Mouse (Mus musculus) stomach, postnatal 0 days (tissue): ENCODE measurements around the gene Hist3h2ba. TPM values are rescaled to one million over a fixed set of nuclear protein-coding genes. Genes with fewer than 3 reads are reported as not detected.

Source experiments
- ATAC-seq: fragments of 200-750 bp; cut with Nextera tagmentation; 2 replicates; pipeline ENCODE4 v1.8.0; 2017; ENCODE audit not compliant: low FRiP score, low TSS enrichment
- DNase-seq: peaks from one replicate; pipeline ENCODE4 v3.0.0-alpha.2; 2016; ENCODE audit warnings: low spot score
- H3K27ac ChIP-seq: fragments of 300-500 bp; sonication (generic); replicated peaks from 2 replicates; pipeline ENCODE4 v1.5.1; 2014; ENCODE audit warnings: mild to moderate bottlenecking, control low read depth
- H3K27me3 ChIP-seq: fragments of 300-500 bp; sonication (generic); 2 replicates; pipeline ENCODE4 v1.6.1; 2014; ENCODE audit warnings: low read length; ENCODE audit not compliant: control insufficient read depth, insufficient read depth
- H3K36me3 ChIP-seq: fragments of 300-500 bp; sonication (generic); 2 replicates; pipeline ENCODE4 v1.6.1; 2014; ENCODE audit warnings: low read length, mixed read lengths; ENCODE audit not compliant: control insufficient read depth, insufficient read depth
- H3K4me1 ChIP-seq: fragments of 300-500 bp; sonication (generic); replicated peaks from 2 replicates; pipeline ENCODE4 v1.6.1; 2014; ENCODE audit warnings: antibody characterized with exemption; ENCODE audit not compliant: control insufficient read depth, insufficient read depth
- H3K4me2 ChIP-seq: fragments of 300-500 bp; sonication (generic); replicated peaks from 2 replicates; pipeline ENCODE4 v1.6.1; 2014; ENCODE audit warnings: low read depth, mild to moderate bottlenecking, control low read depth, moderate library complexity
- H3K4me3 ChIP-seq: fragments of 300-500 bp; sonication (generic); 2 replicates; pipeline ENCODE4 v1.5.1; 2014; ENCODE audit warnings: low read depth, low read length, control low read depth
- H3K9ac ChIP-seq: fragments of 300-500 bp; sonication (generic); 2 replicates; pipeline ENCODE4 v1.6.1; 2014; ENCODE audit warnings: mild to moderate bottlenecking, low read length, control low read depth, mixed read lengths
- H3K9me3 ChIP-seq: fragments of 300-500 bp; sonication (generic); 2 replicates; pipeline ENCODE4 v1.6.1; 2016; ENCODE audit warnings: low read length; ENCODE audit not compliant: control insufficient read depth
- CTCF ChIP-seq: IDR thresholded peaks from 2 replicates; pipeline ENCODE4 v1.5.1; 2016; ENCODE audit warnings: antibody characterized with exemption, low read depth, mild to moderate bottlenecking, moderate library complexity
- EP300 ChIP-seq: optimal IDR thresholded peaks from 2 replicates; pipeline ENCODE3; 2016; ENCODE audit warnings: antibody characterized with exemption
- WGBS: fragments of 180-500 bp; shearing (Covaris S2); extraction: QIAGEN DNeasy Blood & Tissue Kit; methylation state at CpG from one replicate; pipeline ENCODE4 v1.1.7; 2014; 5-methylcytosine and 5-hydroxymethylcytosine counted together
- polyA plus RNA-seq: library from polyadenylated mRNA; unstranded; fragments of >200 nt; fragmentation: Nextera tagmentation; extraction: Ambion mirVana; gene quantifications from 2 replicates; pipeline ENCODE4 v1.2.1, GENCODE M21; 2015

The Hist3h2ba gene
- polyA plus RNA-seq, 1 experiment from 2014 or later, result 7.5 TPM

DNA sequence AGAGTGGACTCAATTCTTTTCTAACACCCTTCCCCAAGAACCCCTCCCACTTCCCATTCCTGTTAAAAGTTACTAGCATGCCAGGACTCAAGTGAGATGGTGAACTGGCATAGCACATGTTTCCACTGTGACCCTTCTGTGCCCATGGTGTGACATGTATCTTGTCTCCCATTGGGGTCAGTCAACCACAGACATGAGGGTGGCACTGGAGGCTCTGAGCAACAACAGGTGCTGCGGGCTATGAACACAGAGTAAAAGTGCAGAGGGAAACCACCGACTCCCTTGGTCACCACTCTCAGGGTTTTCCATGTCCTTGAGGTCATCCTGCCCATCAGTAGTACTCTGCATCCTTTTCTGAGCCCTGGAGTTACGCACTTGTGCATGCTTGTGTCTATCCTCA lies 23.1 kb downstream of the Hist3h2ba start:
- Histone ChIP-seq H3K9ac (no peak overlapping the region), H3K4me2 (no peak overlapping the region), H3K9me3 (no peaks in the 10 kb centered on the region), H3K36me3 (no peaks in the 10 kb centered on the region), H3K27ac (no peak overlapping the region), H3K27me3 (no peaks in the 10 kb centered on the region), H3K4me1 (no peaks in the 10 kb centered on the region), H3K4me3 (no peak overlapping the region)
- DNase-seq (no peak), ATAC-seq (no peak)
- no peak for TF ChIP-seq CTCF
- no peak for TF ChIP-seq EP300
- WGBS, result 95% methylated on average over 3 of the region's 3 CpGs

DNA sequence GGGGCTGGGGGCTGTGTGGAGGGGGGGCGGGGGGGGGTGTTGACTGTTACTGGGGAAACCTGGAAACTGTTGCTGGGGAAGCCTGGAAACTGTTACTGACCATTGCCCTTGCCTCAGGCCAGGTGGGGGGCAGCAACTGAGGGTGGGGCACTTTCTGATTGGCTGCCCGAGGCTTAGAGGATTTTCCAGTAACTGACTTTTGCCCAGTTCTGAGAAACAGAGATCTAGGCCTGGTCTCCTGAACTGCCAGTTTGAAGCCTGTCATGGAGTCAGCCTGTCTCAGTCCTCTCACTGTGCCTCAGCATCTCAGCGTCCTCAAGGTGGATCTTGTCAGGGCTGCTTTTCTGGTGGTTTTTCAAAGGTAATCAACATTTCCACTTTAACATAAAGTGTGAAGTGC lies 25.7 kb downstream of the Hist3h2ba start:
- TF ChIP-seq EP300, result no peak
- no peak for TF ChIP-seq CTCF
- WGBS, result 98% methylated on average over 3 of the region's 3 CpGs
- H3K4me1 ChIP-seq, result peaks cover 5% of the 10 kb centered on the region
- no peaks in the 10 kb centered on the region for H3K36me3 ChIP-seq
- H3K27me3 ChIP-seq, result no peaks in the 10 kb centered on the region
- ATAC-seq (no peak), DNase-seq (no peak)
- no peak overlapping the region for H3K4me3 ChIP-seq
- no peak overlapping the region for H3K4me2 ChIP-seq
- no peak overlapping the region for H3K27ac ChIP-seq
- H3K9me3 ChIP-seq, result no peaks in the 10 kb centered on the region
- H3K9ac ChIP-seq, result no peak overlapping the region

DNA sequence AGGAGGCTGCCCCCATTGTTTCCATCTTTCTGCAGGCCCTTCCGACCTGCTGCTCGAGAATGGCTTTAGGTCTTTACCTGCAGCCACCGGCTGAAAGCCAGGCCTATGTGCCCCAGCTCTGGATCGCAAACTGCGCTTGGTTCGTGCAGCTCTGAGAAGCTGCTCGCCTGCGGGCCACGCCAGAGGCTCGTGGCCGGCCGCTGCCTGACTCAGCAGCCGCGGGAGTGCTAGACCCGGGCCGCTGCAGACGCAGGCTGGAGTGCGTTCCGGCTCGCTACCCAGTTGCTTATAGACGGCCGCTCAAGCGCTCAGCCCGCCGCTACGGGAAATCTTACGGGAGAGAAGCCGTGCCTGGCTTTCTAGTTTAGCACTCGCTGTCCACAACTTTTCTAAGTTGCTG lies 28.4 kb downstream of the Hist3h2ba start:
- peak overlapping the region; percentile 98 for H3K4me3 ChIP-seq
- peaks cover 5% of the 10 kb centered on the region for H3K4me1 ChIP-seq
- H3K27ac ChIP-seq, result peak overlapping the region; percentile 85
- WGBS, result under 1% methylated on average over 29 of the region's 29 CpGs
- no peaks in the 10 kb centered on the region for H3K9me3 ChIP-seq
- H3K36me3 ChIP-seq, result no peaks in the 10 kb centered on the region
- no peaks in the 10 kb centered on the region for H3K27me3 ChIP-seq
- peak; percentile 61 for DNase-seq
- H3K4me2 ChIP-seq, result peak overlapping the region; percentile 96
- peak; percentile 37; the same call in 1 of the 2 replicates for ATAC-seq
- no peak for TF ChIP-seq CTCF
- no peak for TF ChIP-seq EP300
- H3K9ac ChIP-seq, result peak overlapping the region; percentile 92

DNA sequence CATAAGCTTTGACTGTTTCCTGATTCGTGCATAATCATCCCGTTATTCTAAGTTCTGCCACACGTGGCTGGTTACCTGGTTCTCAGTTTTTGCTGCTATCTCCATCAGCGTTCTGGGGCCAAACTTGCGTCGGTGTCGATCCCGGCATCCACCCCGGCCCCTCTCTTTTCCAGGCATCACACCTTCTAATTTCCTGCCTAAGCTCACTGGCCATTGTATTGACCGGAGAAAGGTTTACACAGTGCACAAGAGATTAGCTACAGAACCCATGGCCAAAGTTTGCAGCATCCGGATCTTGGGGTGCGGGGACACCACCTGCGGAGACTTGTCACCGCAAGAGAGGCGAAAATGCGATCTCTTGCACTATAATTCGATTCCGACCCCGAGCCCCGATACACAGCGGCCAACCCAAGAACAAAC lies 28.9 kb downstream of the Hist3h2ba start:
- TF ChIP-seq EP300 (no peak), CTCF (no peak)
- whole genome bisulfite sequencing, result under 1% methylated on average over 21 of the region's 21 CpGs
- H3K4me1 ChIP-seq, result peaks cover 5% of the 10 kb centered on the region
- peak overlapping the region; percentile 98 for H3K4me3 ChIP-seq
- no peaks in the 10 kb centered on the region for H3K36me3 ChIP-seq
- H3K9me3 ChIP-seq, result no peaks in the 10 kb centered on the region
- peak overlapping the region; percentile 92 for H3K9ac ChIP-seq
- no peaks in the 10 kb centered on the region for H3K27me3 ChIP-seq
- H3K4me2 ChIP-seq, result peak overlapping the region; percentile 96
- no peak; the same call in 1 of the 2 replicates for ATAC-seq
- no peak for DNase-seq
- H3K27ac ChIP-seq, result peak overlapping the region; percentile 85

DNA sequence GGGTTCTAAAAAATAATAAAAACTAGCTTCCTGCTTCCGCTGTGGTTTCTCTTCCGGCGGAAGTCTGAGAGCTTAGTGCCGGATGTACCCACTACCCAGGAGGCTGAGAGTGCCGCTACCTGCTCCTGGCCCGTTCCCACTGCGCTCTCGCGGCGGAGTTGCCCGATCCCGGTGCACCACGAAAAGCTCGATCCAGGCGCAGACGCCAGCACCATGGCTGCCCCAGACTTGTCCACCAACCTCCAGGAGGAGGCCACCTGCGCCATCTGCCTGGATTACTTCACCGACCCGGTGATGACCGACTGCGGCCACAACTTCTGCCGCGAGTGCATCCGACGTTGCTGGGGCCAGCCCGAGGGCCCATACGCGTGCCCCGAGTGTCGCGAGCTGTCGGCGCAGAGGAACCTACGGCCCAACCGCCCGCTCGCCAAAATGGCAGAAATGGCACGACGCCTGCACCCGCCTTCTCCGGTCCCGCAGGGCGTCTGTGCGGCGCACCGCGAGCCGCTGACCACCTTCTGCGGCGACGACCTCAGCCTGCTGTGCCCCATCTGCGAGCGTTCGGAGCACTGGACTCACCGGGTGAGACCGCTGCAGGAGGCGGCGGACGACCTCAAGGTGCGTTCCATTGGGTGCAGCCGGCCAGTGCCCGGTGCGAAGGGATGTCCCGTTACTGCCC lies 29.4 kb downstream of the Hist3h2ba start, which contains the start of gene Trim11:
Trim11 (plus strand) TSS at position 67 of the 679 bp plus-strand sequence.
- ATAC-seq (peak; percentile 49; the same call in 1 of the 2 replicates), DNase-seq (peak; percentile 64)
- Histone ChIP-seq H3K4me2 (peak within 1 kb of the TSS; percentile 96), H3K9me3 (no peaks in the 10 kb centered on the region), H3K4me1 (peaks cover 5% of the 10 kb centered on the region), H3K36me3 (no peaks in the 10 kb centered on the region; the same call in 1 of the 2 replicates), H3K27ac (peak within 1 kb of the TSS; percentile 85), H3K9ac (peak within 1 kb of the TSS; percentile 92), H3K4me3 (peak within 1 kb of the TSS; percentile 98), H3K27me3 (no peaks in the 10 kb centered on the region)
- no peak for TF ChIP-seq EP300
- no peak for TF ChIP-seq CTCF
- WGBS, result under 1% methylated on average over 64 of the region's 64 CpGs

DNA sequence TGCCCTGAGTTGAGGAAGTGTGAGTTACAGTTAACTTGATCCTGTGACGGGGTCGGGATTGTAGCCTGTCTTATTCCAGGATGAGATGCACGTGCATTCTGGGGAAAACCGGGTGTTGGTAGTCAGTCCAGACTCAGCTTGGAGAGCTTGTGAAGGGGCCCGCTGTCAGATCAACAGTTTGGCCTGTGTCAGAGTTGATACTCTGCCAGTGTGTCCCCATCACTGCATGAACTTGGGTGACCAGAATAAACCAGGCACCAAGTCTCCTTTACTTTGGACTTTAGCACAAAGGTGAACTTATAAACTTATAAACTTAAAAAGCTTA lies 29.9 kb downstream of the Hist3h2ba start:
- H3K4me2 ChIP-seq, result peak overlapping the region; percentile 96
- H3K27me3 ChIP-seq, result no peaks in the 10 kb centered on the region
- DNase-seq, result no peak
- no peak for ATAC-seq
- H3K4me1 ChIP-seq, result peaks cover 5% of the 10 kb centered on the region
- no peak for TF ChIP-seq CTCF
- no peak for TF ChIP-seq EP300
- no peaks in the 10 kb centered on the region; the same call in 1 of the 2 replicates for H3K36me3 ChIP-seq
- H3K4me3 ChIP-seq, result peak overlapping the region; percentile 98
- peak overlapping the region; percentile 85 for H3K27ac ChIP-seq
- peak overlapping the region; percentile 92 for H3K9ac ChIP-seq
- 1% methylated on average over 5 of the region's 5 CpGs for WGBS
- H3K9me3 ChIP-seq, result no peaks in the 10 kb centered on the region
